In genomic region chr5:20880386-20880785, GRCm38 (mm10) we compare ENCODE assay signal across 10 mouse cellular contexts. TPM values are rescaled to one million over a fixed set of nuclear protein-coding genes. Genes with fewer than 3 reads are reported as not detected.
DNase-seq lines count a peak whose midpoint lies in the region; ATAC-seq and TF ChIP-seq lines count a peak whose summit lies in the region.
"Had no signal": no experiment of that assay in that cellular context is flagged by ENCODE, and none has a peak within 500 bp of the region (broad histone marks: within the 10 kb centered on the region; RNA-seq: fewer than 3 reads in every experiment).

No protein-coding gene starts in this region.

- no peaks in the 10 kb centered on the region for H3K36me3 ChIP-seq in neural tube, embryonic 11.5 days (ENCODE audit: control insufficient read depth, insufficient read depth, low read length)
- H3K36me3 ChIP-seq in forebrain, embryonic 15.5 days, result no peaks in the 10 kb centered on the region
- H3K36me3 ChIP-seq in liver, embryonic 12.5 days, result peaks cover 4% of the 10 kb centered on the region
- no peaks in the 10 kb centered on the region for H3K36me3 ChIP-seq in stomach, postnatal 0 days (ENCODE audit: control insufficient read depth, insufficient read depth, low read length)

- whole genome bisulfite sequencing in neural tube, embryonic 11.5 days, result 78% methylated on average over 2 of the region's 2 CpGs
- WGBS in forebrain, embryonic 15.5 days, result 70% methylated on average over 2 of the region's 2 CpGs
- 34% methylated on average over 2 of the region's 2 CpGs for WGBS in liver, embryonic 12.5 days (ENCODE audit: insufficient replicate concordance)
- WGBS in stomach, postnatal 0 days, result 58% methylated on average over 2 of the region's 2 CpGs

- no peak for DNase-seq in neural tube, embryonic 11.5 days (ENCODE audit: low spot score)
- DNase-seq in neural tube, embryonic 10.5 days (ENCODE audit: extremely low spot score, low spot score), result no peak
- DNase-seq in stomach, postnatal 0 days (ENCODE audit: low spot score), result no peak
- DNase-seq in cerebellum, postnatal 14 days, result no peak
- no peak for DNase-seq in thymus, postnatal 4 days
- no peak for DNase-seq in frontal cortex, adult 2 months (ENCODE audit: extremely low spot score in 1 of 2, low spot score in 1 of 2)
- DNase-seq: adrenal gland, postnatal 36 days; gastrocnemius, postnatal 36 days had no signal

- H3K27me3 ChIP-seq in neural tube, embryonic 11.5 days (ENCODE audit: control insufficient read depth, insufficient read depth, low read length), result no peaks in the 10 kb centered on the region
- H3K27me3 ChIP-seq in forebrain, embryonic 15.5 days, result no peaks in the 10 kb centered on the region
- no peaks in the 10 kb centered on the region for H3K27me3 ChIP-seq in liver, embryonic 12.5 days (replicated peaks)
- H3K27me3 ChIP-seq in stomach, postnatal 0 days (ENCODE audit: control insufficient read depth, insufficient read depth, low read length), result no peaks in the 10 kb centered on the region

- peak overlapping the region; percentile 86; the same call in 1 of the 2 replicates for H3K4me3 ChIP-seq in neural tube, embryonic 11.5 days (ENCODE audit: low read depth, low read length)
- peak overlapping the region; percentile 94 for H3K4me3 ChIP-seq in forebrain, embryonic 15.5 days
- peak overlapping the region; percentile 91 for H3K4me3 ChIP-seq in liver, embryonic 12.5 days
- H3K4me3 ChIP-seq in stomach, postnatal 0 days (ENCODE audit: low read depth, low read length), result peak overlapping the region; percentile 75; the same call in 1 of the 2 replicates

- no peak for ATAC-seq in neural tube, embryonic 11.5 days (ENCODE audit: insufficient read depth, low FRiP score, low TSS enrichment)
- ATAC-seq in forebrain, embryonic 15.5 days (replicated peaks), result no peak
- ATAC-seq in liver, embryonic 12.5 days, result no peak
- ATAC-seq in stomach, postnatal 0 days (ENCODE audit: low FRiP score, low TSS enrichment), result no peak

- no peak for TF ChIP-seq CTCF in stomach, postnatal 0 days (IDR thresholded peaks at IDR 0.05; ENCODE audit: low read depth)

- H3K4me1 ChIP-seq in neural tube, embryonic 11.5 days (ENCODE audit: control insufficient read depth, insufficient read depth, low read length), result peaks cover 3% of the 10 kb centered on the region; the same call in 1 of the 2 replicates
- peaks cover 24% of the 10 kb centered on the region for H3K4me1 ChIP-seq in forebrain, embryonic 15.5 days
- H3K4me1 ChIP-seq in liver, embryonic 12.5 days, result peaks cover 57% of the 10 kb centered on the region
- H3K4me1 ChIP-seq in stomach, postnatal 0 days (replicated peaks; ENCODE audit: control insufficient read depth, insufficient read depth), result no peaks in the 10 kb centered on the region

- H3K9ac ChIP-seq in neural tube, embryonic 11.5 days (ENCODE audit: low read length), result no peak overlapping the region
- no peak overlapping the region for H3K9ac ChIP-seq in forebrain, embryonic 15.5 days (replicated peaks)
- peak overlapping the region; percentile 93 for H3K9ac ChIP-seq in liver, embryonic 12.5 days
- H3K9ac ChIP-seq in stomach, postnatal 0 days (ENCODE audit: low read length), result no peak overlapping the region

- TF ChIP-seq EP300 in stomach, postnatal 0 days (optimal IDR thresholded peaks at IDR 0.05), result no peak

- no peaks in the 10 kb centered on the region for H3K9me3 ChIP-seq in neural tube, embryonic 11.5 days (ENCODE audit: control insufficient read depth, low read length)
- H3K9me3 ChIP-seq in forebrain, embryonic 15.5 days, result no peaks in the 10 kb centered on the region
- H3K9me3 ChIP-seq in liver, embryonic 12.5 days (replicated peaks), result no peaks in the 10 kb centered on the region
- H3K9me3 ChIP-seq in stomach, postnatal 0 days (ENCODE audit: control insufficient read depth, low read length), result no peaks in the 10 kb centered on the region

- H3K27ac ChIP-seq in neural tube, embryonic 11.5 days (ENCODE audit: low read depth, low read length), result no peak overlapping the region
- no peak overlapping the region for H3K27ac ChIP-seq in forebrain, embryonic 15.5 days (replicated peaks)
- H3K27ac ChIP-seq in liver, embryonic 12.5 days, result peak overlapping the region; percentile 40; the same call in 1 of the 2 replicates
- H3K27ac ChIP-seq in stomach, postnatal 0 days (replicated peaks), result no peak overlapping the region

- H3K4me2 ChIP-seq in neural tube, embryonic 11.5 days (ENCODE audit: low read depth), result peak overlapping the region; percentile 49
- peak overlapping the region; percentile 53 for H3K4me2 ChIP-seq in forebrain, embryonic 15.5 days (replicated peaks)
- peak overlapping the region; percentile 90 for H3K4me2 ChIP-seq in liver, embryonic 12.5 days
- H3K4me2 ChIP-seq in stomach, postnatal 0 days (replicated peaks; ENCODE audit: low read depth), result peak overlapping the region; percentile 73

RNA-seq across cellular contexts. Expression of gene Phtf2, which starts 1.5 kb away (rescaled TPM):
- polyA plus RNA-seq in neural tube, embryonic 11.5 days (2014; fragmentation: Nextera tagmentation; extraction: Ambion mirVana), result 20.5 and 21.5 TPM in 2 replicates
- 21.1 and 24.4 TPM in 2 replicates for polyA plus RNA-seq in forebrain, embryonic 15.5 days (2015; fragmentation: Nextera tagmentation; extraction: Ambion mirVana)
- polyA plus RNA-seq in liver, embryonic 12.5 days (2016; fragmentation: Nextera tagmentation; extraction: Ambion mirVana), result 11.6 and 11.9 TPM in 2 replicates
- polyA plus RNA-seq in stomach, postnatal 0 days (2015; fragmentation: Nextera tagmentation; extraction: Ambion mirVana), result 5.1 and 5.3 TPM in 2 replicates
- 11.5 and 12.4 TPM in 2 replicates for polyA plus RNA-seq in frontal cortex, adult 2 months (2012; rRNA removed)

RNA-seq across cellular contexts. Expression of gene Tmem60, which starts 1.6 kb away (rescaled TPM):
- polyA plus RNA-seq in neural tube, embryonic 11.5 days (2014; fragmentation: Nextera tagmentation; extraction: Ambion mirVana), result 53.1 and 56.8 TPM in 2 replicates
- 54.9 and 59.5 TPM in 2 replicates for polyA plus RNA-seq in forebrain, embryonic 15.5 days (2015; fragmentation: Nextera tagmentation; extraction: Ambion mirVana)
- polyA plus RNA-seq in liver, embryonic 12.5 days (2016; fragmentation: Nextera tagmentation; extraction: Ambion mirVana), result 38.2 and 42.6 TPM in 2 replicates
- 43.7 and 44.6 TPM in 2 replicates for polyA plus RNA-seq in stomach, postnatal 0 days (2015; fragmentation: Nextera tagmentation; extraction: Ambion mirVana)
- 27.9 and 30.8 TPM in 2 replicates for polyA plus RNA-seq in frontal cortex, adult 2 months (2012; rRNA removed)
